Mouse (Mus musculus): ENCODE results near the gene Rnf220.
A peak's percentile ranks its signal among the peaks of the same experiment; 100 is the strongest.

The Rnf220 gene

GRCm38 (mm10) chr4:117323515-117324344 is 173.1 kb downstream of the Rnf220 start:
- TF ChIP-seq GATA4 (IDR thresholded peaks at IDR 0.05; ENCODE audit: insufficient replicate concordance, low read length) = no peak

DNA sequence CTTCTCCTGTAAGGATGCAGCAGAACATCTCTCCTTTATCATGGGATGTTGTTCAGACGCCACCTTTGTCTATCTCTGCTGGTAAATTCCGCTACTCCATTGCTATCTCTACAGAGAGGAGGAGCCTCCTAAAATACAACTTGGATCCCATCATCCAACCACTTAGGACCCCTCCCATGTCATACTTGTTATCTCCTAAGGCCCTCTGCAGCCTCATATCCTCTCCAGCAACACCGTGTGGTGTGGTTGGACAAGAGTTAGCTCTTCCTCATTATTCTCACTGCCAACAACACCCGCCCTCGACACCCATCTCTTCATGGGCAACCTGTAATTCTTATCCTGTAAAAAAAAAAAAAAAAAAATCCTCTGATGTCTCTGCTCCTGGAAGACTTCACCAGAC is 175.8 kb downstream of the Rnf220 start:
- TF ChIP-seq GATA4 (IDR thresholded peaks at IDR 0.05; ENCODE audit: insufficient replicate concordance, low read length) = no peak

- no peak for TF ChIP-seq GATA4 (IDR thresholded peaks at IDR 0.05; ENCODE audit: insufficient replicate concordance, low read length)
Observed at GRCm38 (mm10) chr4:117318508-117318907, 178.3 kb downstream of the Rnf220 start.

GRCm38 (mm10) chr4:117317701-117318190 is 179.1 kb downstream of the Rnf220 start:
- no peak for TF ChIP-seq GATA4 (IDR thresholded peaks at IDR 0.05; ENCODE audit: insufficient replicate concordance, low read length)

DNA sequence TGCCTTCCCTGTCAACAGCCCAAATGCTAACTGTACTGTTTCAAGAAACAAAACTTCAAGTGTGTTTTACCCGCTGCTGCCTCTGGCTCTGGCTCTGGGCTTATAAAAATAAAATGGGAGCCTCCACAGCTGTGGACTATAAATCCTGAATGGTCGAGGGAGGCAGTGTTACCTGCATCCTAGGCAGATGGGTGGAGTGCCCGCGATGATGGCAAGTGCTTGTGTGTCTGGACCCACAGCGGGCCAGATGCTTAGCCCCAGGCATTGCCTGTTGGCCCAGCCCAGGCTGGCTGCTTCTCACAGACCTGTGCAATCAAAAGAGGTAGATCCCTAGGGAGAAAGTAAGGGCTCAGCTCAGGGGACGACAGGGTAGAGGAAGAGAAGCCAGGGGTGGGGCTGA is 180.1 kb downstream of the Rnf220 start:
- TF ChIP-seq GATA4 (IDR thresholded peaks at IDR 0.05; ENCODE audit: insufficient replicate concordance, low read length) = no peak

GRCm38 (mm10) chr4:117314849-117315500 is 181.9 kb downstream of the Rnf220 start:
- no peak for TF ChIP-seq GATA4 (IDR thresholded peaks at IDR 0.05; ENCODE audit: insufficient replicate concordance, low read length)

DNA sequence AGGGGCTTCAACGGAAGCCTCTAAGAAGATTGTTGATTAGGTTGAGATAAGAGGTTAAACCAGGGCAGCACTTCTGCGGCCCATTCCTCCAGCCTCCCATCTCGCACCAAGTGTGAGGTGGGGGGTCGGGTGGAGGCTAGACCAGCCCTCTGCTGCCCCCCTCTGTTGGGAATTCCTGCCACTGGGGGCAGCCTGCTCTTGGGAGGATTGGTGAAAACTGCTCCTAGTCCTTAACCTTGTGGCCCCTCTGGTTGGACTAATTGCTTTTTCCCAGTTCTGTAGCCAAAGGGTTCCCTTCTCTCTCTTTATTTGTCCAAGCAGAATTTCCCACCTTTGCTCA is 183.8 kb downstream of the Rnf220 start:
- no peak for TF ChIP-seq GATA4 (IDR thresholded peaks at IDR 0.05; ENCODE audit: insufficient replicate concordance, low read length)

GRCm38 (mm10) chr4:117312416-117313084 is 184.3 kb downstream of the Rnf220 start:
- TF ChIP-seq GATA4 (IDR thresholded peaks at IDR 0.05; ENCODE audit: insufficient replicate concordance, low read length) = peak; percentile 40; the same call in 1 of the 2 replicates

DNA sequence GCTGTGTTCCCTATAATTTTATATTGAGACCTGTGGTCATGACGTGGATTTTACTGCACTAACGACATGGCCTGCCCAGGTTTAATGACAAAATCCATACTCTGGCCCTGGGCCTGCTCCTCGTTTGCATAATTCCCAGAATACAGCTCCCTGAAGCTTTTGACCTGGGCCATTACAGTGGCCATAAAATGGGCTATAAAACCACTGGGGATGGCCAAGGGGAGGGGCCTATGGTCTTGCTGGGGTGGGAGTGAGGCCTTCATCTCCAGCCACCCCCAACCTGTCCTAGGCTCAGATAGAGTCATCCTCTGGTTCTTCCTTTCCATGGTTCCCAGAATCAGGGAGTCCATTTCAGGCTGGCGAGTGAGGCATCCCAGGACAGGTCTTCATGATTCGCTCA is 185.0 kb downstream of the Rnf220 start:
- no peak for TF ChIP-seq GATA4 (IDR thresholded peaks at IDR 0.05; ENCODE audit: insufficient replicate concordance, low read length)

- no peak for TF ChIP-seq GATA4 (IDR thresholded peaks at IDR 0.05; ENCODE audit: insufficient replicate concordance, low read length)
Observed at GRCm38 (mm10) chr4:117309427-117309826, 187.4 kb downstream of the Rnf220 start.

DNA sequence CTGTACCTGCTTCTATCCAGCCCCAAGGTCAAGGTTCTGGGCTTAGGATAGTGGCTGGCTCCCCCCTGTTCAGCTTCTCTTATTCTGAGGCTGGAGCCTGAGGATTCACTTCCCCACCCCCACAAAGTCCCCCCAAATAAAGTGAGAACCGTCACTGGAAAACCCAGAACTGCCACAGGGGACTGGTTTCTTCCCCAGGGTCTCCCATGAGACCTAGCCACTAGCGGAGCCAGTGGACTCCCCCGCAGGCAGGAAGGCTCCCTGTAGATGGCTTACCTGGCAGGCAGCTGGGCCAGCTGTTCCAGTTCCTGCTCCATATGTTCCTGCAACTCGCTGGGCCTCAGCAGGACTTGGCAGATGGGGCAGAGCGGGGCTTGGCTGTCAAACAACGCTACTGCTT is 189.6 kb downstream of the Rnf220 start:
- TF ChIP-seq GATA4 (IDR thresholded peaks at IDR 0.05; ENCODE audit: insufficient replicate concordance, low read length) = no peak

GRCm38 (mm10) chr4:117305461-117305860 is 191.4 kb downstream of the Rnf220 start:
- no peak for TF ChIP-seq GATA4 (IDR thresholded peaks at IDR 0.05; ENCODE audit: insufficient replicate concordance, low read length)

GRCm38 (mm10) chr4:117304239-117305025 is 192.4 kb downstream of the Rnf220 start:
- peak; percentile 38; the same call in 1 of the 2 replicates for TF ChIP-seq GATA4 (IDR thresholded peaks at IDR 0.05; ENCODE audit: insufficient replicate concordance, low read length)

GRCm38 (mm10) chr4:117303581-117304238 is 193.1 kb downstream of the Rnf220 start:
- TF ChIP-seq GATA4 (IDR thresholded peaks at IDR 0.05; ENCODE audit: insufficient replicate concordance, low read length) = no peak

All from liver, adult (tissue).